Mouse (Mus musculus) bone marrow macrophage, adult 2 months (primary cell): ENCODE measurements around the gene Cib2. TPM values are rescaled to one million over a fixed set of nuclear protein-coding genes. Genes with fewer than 3 reads are reported as not detected.

ENCODE experiments used
- H3K27ac ChIP-seq: 2 replicates; pipeline ENCODE4 v1.5.1; 2012; ENCODE audit warnings: low read depth, low read length; ENCODE audit not compliant: insufficient read depth
- H3K4me1 ChIP-seq: 2 replicates; pipeline ENCODE4 v1.6.1; 2012; ENCODE audit warnings: low read length; ENCODE audit not compliant: control insufficient read depth, insufficient read depth
- H3K4me3 ChIP-seq: 2 replicates; pipeline ENCODE4 v1.5.1; 2012; ENCODE audit warnings: mild to moderate bottlenecking, low read length, moderate library complexity; ENCODE audit not compliant: insufficient read depth
- CTCF ChIP-seq: IDR thresholded peaks from 2 replicates; pipeline ENCODE4 v1.5.1; 2012; ENCODE audit warnings: low read depth, mild to moderate bottlenecking, low read length, moderate library complexity
- POLR2A ChIP-seq: IDR thresholded peaks from 2 replicates; pipeline ENCODE4 v1.6.1; 2012; ENCODE audit warnings: mild to moderate bottlenecking, low read depth, low read length, borderline replicate concordance
- polyA plus RNA-seq: library from polyadenylated mRNA; stranded (reverse); fragments of >200 nt; gene quantifications from 2 replicates; pipeline ENCODE4 v1.2.4, GENCODE M21; 2012; ENCODE audit not compliant: missing spikeins, insufficient read depth, insufficient read length

The Cib2 gene
- polyA plus RNA-seq, 1 experiment: 14.6 TPM

GRCm38 (mm10) chr9:54549433-54549832 lies 10.6 kb downstream of the Cib2 start:
- no peaks in the 10 kb centered on the region for H3K4me1 ChIP-seq
- no peak overlapping the region for H3K4me3 ChIP-seq
- TF ChIP-seq CTCF: no peak
- TF ChIP-seq POLR2A: no peak
- H3K27ac ChIP-seq: no peak overlapping the region

DNA sequence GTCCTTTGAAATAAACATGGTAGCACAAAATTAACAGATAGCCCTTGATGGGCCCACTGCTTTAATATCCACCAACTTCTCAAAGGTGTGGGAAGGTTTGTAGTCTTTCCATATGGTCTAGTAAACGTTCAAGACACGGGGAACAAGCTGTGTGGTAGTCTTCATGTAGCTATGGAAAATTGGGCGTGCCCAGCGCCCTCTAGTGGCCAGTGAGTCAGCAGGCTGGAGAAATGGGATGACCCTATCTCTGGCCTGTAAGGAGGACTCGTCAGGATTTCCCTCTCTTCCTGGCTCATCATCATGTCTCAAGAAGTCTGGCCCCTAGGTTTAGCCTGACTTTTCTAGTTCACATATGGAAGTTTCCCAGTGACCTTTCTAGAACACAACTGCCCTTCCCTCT lies 12.5 kb downstream of the Cib2 start:
- Histone ChIP-seq H3K4me1 (no peaks in the 10 kb centered on the region), H3K27ac (no peak overlapping the region), H3K4me3 (no peak overlapping the region)
- TF ChIP-seq POLR2A (no peak), CTCF (peak; percentile 93)

DNA sequence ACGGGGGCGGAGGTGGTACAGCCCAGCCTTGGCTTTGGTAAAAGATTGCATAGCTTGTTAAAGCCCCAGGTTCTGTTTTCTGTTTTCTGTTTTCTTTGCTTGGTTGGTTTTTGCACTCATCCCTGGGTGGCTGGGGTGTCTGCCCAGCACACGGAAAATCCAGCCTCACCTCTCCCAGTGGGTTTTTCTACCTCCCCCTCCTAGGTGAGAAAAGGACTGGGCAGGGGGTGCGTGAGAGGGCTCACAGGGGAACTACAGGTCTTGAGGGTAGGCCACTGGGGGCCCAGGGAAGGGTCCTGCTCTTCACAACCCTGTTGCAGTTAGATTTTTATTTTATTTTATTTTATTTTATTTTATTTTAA lies 15.1 kb downstream of the Cib2 start:
- no peaks in the 10 kb centered on the region for H3K4me1 ChIP-seq
- H3K4me3 ChIP-seq: no peak overlapping the region
- no peak overlapping the region for H3K27ac ChIP-seq
- TF ChIP-seq POLR2A (no peak), CTCF (no peak)

GRCm38 (mm10) chr9:54544212-54544953 lies 15.6 kb downstream of the Cib2 start:
- H3K4me3 ChIP-seq: no peak overlapping the region
- no peak overlapping the region for H3K27ac ChIP-seq
- H3K4me1 ChIP-seq: no peaks in the 10 kb centered on the region
- TF ChIP-seq CTCF (no peak), POLR2A (no peak)

DNA sequence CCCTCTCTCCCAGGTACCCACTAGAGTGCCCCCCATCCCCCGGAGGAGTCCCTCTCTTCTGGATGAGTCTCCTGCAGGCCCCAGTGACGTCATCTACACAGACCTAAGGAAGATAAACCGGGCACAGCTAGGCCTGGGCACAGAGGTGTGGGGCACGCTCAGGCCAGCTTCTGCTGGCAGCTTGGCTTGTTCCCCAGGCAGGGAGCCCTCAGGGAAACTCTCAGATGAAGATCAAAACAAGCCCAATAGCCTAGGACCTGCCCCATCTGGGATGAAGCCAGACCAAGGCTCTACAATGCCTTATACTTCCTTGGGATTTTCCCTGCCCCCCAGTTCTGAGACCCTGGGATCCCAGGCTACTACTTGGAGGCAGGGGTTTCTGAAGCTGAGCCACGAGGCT lies 19.2 kb downstream of the Cib2 start:
- Histone ChIP-seq H3K27ac (no peak overlapping the region), H3K4me3 (no peak overlapping the region), H3K4me1 (peaks cover 3% of the 10 kb centered on the region; the same call in 1 of the 2 replicates)
- no peak for TF ChIP-seq CTCF
- TF ChIP-seq POLR2A: no peak

GRCm38 (mm10) chr9:54538684-54539083 lies 21.3 kb downstream of the Cib2 start, which contains the start of gene Sh2d7:
Gene Sh2d7 (plus strand): TSS chr9:54538984.
- no peak within 1 kb of the TSS for H3K4me3 ChIP-seq
- H3K4me1 ChIP-seq: peaks cover 3% of the 10 kb centered on the region; the same call in 1 of the 2 replicates
- TF ChIP-seq CTCF: no peak
- TF ChIP-seq POLR2A: no peak
- no peak within 1 kb of the TSS for H3K27ac ChIP-seq

DNA sequence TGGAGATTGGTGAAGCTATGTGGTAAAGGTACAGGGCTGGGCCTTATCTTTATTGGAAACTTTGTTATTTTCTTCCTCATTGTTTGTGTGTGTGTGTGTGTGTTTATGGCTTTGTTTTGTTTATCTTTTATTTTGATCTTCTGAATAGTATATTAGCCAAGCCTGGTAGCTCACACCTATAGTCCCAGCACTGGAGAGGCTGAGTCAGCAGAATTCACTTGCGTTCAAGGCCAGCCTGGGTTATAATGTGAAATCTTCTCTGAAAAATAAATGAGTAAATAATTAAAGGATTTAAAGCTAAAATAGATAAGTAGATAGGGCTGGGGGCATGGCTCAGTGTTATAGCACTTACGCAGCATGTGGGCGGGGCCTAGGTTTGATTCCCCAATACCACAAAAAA lies 21.8 kb downstream of the Cib2 start:
- peaks cover 3% of the 10 kb centered on the region; the same call in 1 of the 2 replicates for H3K4me1 ChIP-seq
- no peak overlapping the region for H3K4me3 ChIP-seq
- TF ChIP-seq POLR2A: no peak
- no peak for TF ChIP-seq CTCF
- H3K27ac ChIP-seq: no peak overlapping the region

DNA sequence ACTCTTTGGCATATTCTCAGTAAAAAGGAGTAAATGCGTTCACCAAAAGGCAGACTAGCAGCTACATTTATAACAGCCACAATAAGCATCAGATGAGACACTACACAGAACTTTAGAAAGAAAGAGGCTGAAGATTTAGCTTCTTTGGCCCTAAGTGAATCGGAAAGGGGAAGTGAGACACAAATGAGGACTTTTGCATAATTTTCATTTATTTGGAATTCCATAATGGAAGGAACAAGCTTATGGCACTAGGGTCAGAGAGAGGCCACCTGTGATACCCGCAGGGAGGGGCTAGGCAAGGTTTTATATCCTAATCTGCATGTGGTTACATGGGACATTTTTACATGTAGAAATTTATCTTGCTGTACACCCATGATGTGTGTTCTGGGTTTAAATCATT lies 22.5 kb downstream of the Cib2 start:
- no peak for TF ChIP-seq POLR2A
- no peak for TF ChIP-seq CTCF
- Histone ChIP-seq H3K4me1 (peaks cover 3% of the 10 kb centered on the region; the same call in 1 of the 2 replicates), H3K27ac (no peak overlapping the region), H3K4me3 (no peak overlapping the region)

GRCm38 (mm10) chr9:54537030-54537429 lies 23.0 kb downstream of the Cib2 start:
- no peak overlapping the region for H3K4me3 ChIP-seq

DNA sequence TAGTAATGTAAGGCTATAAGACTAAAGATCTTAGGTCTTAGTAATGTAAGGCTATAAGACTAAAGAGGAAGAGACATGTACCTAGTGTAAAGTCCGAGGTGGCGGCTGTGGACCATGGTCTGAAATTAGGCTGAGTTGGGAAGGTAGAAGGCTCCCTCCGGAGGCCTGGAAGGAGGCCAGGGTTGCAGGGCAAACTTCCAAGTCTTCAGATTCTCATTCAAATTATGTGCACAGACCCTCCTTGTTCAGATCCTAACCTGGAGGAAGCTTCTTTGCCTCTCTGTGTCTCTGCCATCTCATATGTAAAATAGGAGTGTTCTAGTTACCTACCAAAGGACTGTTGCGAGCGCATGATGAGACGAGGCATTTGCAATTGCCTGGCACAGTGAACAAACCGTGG lies 23.8 kb downstream of the Cib2 start:
- Histone ChIP-seq H3K4me3 (no peak overlapping the region), H3K27ac (no peak overlapping the region), H3K4me1 (peaks cover 3% of the 10 kb centered on the region; the same call in 1 of the 2 replicates)
- TF ChIP-seq POLR2A: no peak
- no peak for TF ChIP-seq CTCF

More at GRCm38 (mm10) chr9:54537030-54537429, 23.0 kb downstream of the Cib2 start:
- Histone ChIP-seq H3K27ac (no peak overlapping the region), H3K4me1 (peaks cover 3% of the 10 kb centered on the region; the same call in 1 of the 2 replicates)
- TF ChIP-seq POLR2A (no peak), CTCF (no peak)
